Mouse (Mus musculus) left cerebral cortex, adult 11 months (tissue): ENCODE measurements around the gene Zfp36.

ENCODE experiments used
- DNase-seq: peaks from one replicate; pipeline ENCODE4 v3.0.0; 2022; ENCODE audit warnings: low spot score

Zfp36 gene

GRCm38 (mm10) chr7:28338108-28338998 lies 41.7 kb downstream of the Zfp36 start, which contains the start of gene Supt5:
Gene Supt5 (minus strand): TSS chr7:28338746.
- DNase-seq: peak; percentile 95

GRCm38 (mm10) chr7:28335471-28335870 lies 44.6 kb downstream of the Zfp36 start:
- no peak for DNase-seq

- DNase-seq: no peak
Measured at GRCm38 (mm10) chr7:28334534-28334933, 45.5 kb downstream of the Zfp36 start.

GRCm38 (mm10) chr7:28328260-28328659 lies 51.8 kb downstream of the Zfp36 start:
- DNase-seq: no peak
